Mouse (Mus musculus) lung, postnatal 36 days (tissue): ENCODE data around the gene Eri2.
"Not testable (repeated sequence)": the region's sequence is repeated elsewhere in the genome, so short reads cannot be mapped to it uniquely, and the experiment has no call there.

Source experiments
- DNase-seq: peaks from one replicate; pipeline ENCODE4 v3.0.0; 2022; ENCODE audit warnings: mixed read lengths

The Eri2 gene

GRCm38 (mm10) chr7:119739798-119740468 lies 53.9 kb downstream of the Eri2 start:
- DNase-seq: not testable (repeated sequence)

DNA sequence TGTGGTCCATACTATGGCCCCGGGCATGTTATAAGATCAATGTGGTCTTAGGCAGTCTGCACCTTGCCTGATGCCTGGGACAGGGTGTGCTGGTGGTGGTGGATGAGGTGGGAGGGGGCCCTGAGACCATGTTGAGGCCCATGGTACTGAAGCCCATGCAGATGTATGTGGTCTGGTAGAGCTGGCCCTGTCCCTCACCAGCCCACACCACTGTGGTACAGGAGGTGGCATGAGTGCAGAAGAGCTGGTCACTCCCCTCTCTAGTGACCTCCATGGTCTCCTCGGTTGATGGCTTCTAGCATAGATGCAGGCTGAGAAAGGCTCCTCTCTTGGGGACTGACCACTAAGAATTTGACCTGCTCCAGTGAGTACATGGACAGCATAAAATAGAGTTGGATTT lies 55.0 kb downstream of the Eri2 start:
- no peak for DNase-seq

- peak; percentile 15 for DNase-seq
These were observed 62.6 kb downstream of the Eri2 start for GRCm38 (mm10) chr7:119731262-119731661.

- no peak for DNase-seq
These were observed 66.2 kb downstream of the Eri2 start for GRCm38 (mm10) chr7:119727621-119728020.

DNA sequence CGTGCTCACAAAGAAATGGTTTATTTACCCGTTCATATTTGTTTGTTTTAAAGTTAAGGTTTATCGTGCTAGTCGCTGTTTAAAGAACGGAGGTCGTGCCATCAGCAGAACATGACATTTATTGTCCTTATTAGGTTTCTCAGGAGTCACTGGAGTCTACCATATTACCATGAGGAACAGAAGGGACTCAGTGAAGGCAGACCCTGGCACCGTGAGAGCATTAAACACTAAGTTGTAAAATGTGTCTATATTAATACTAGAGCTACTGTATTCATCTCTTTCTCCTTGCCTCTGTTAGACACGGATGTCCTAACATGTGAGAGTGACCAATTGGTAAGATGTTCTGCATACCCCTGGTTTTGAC lies 72.9 kb downstream of the Eri2 start:
- no peak for DNase-seq

DNA sequence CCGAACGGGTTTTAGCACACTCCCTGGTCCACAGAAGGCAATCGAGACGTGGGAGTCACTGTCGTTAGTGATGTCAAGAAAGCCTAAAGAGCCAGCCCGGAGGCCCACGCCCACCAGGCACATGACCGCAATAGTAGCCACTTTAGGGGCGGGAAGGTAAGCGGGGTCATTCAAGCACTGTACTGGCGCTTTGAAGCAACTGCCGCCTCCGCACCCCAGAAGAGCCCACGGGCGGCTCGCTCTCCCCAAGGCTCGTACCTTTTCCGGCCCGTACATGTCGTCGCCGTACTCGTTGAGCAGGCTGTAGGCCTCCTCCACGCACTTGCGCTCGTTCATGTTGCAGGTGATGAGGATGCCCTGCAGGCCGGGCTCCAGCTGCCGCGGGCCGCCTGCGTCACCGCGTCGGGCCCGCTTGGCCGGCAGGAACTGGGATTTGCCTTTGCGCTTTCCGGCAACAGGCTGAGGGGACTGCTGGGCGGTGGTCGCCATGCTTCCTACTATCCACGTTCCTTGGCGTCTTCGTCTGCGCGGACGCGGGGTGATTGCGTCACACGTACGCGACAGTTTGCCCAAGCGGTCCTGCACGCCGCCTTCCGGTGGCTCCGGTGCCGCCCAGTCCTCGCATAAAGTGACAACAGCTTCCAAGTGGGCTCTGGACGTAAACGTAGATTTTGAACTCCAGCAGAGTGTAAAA lies 73.5 kb downstream of the Eri2 start, which contains the start of gene Thumpd1:
Gene Thumpd1, minus strand, starts transcription at position 546 of the 694 bp plus-strand sequence.
- peak; percentile 96 for DNase-seq
